Mouse (Mus musculus) left cerebral cortex, adult 8-10 months (tissue): Measurements from ENCODE around the gene Snhg11. TPM values are rescaled to one million over a fixed set of nuclear protein-coding genes. Genes with fewer than 3 reads are reported as not detected.

Experiments
- total RNA-seq, 4 experiments: library from RNA; stranded (reverse); gene quantifications; 2 replicates each; pipeline ENCODE4 v1.2.4; 2022

Gene Snhg11
- total RNA-seq, 4 experiments from 2014 or later: 574 to 680 (median 623) TPM

Other genes with a start within 250 kb of the Snhg11 start
- gene Tgm2, start 229.2 kb upstream of the Snhg11 start, total RNA-seq: 10 to 100 TPM in 3 of 4 experiments, 1 to 10 TPM in 1; 9.3 to 13.7 (median 10.1) TPM
- 1 to 10 TPM; 3.3 to 4.4 (median 4.1) TPM for gene D630003M21Rik, start 146.4 kb upstream of the Snhg11 start, total RNA-seq
- not detected for gene Bpi, start 117.5 kb upstream of the Snhg11 start, total RNA-seq
- gene Lbp, start 69.1 kb upstream of the Snhg11 start, total RNA-seq: 1 to 10 TPM; 1.6 to 3.0 (median 1.9) TPM
- gene Ralgapb, start 34.2 kb downstream of the Snhg11 start, total RNA-seq: 100 to 1,000 TPM in 3 of 4 experiments, 10 to 100 TPM in 1; 97.6 to 110 (median 106) TPM
- not detected for gene Adig, start 127.0 kb downstream of the Snhg11 start, total RNA-seq
- under 1 TPM in 1 of 4 experiments, not detected in 3; 0.54 TPM for gene Arhgap40, start 137.2 kb downstream of the Snhg11 start, total RNA-seq
- 100 to 1,000 TPM; 130 to 145 (median 137) TPM for gene Slc32a1, start 235.1 kb downstream of the Snhg11 start, total RNA-seq
- 10 to 100 TPM; 10.4 to 14.3 (median 12.4) TPM for gene Actr5, start 249.2 kb downstream of the Snhg11 start, total RNA-seq